Mouse (Mus musculus) olfactory bulb, adult 2 months (tissue): ENCODE measurements at regions not wholly inside any gene's neighbourhood (a gene's known extent, or its start where the extent isn't known, plus 50 kb on each side); places are given as distances from the start of the nearest gene placed in this dataset.

Experiments used
- CTCF ChIP-seq: fragments of 200-500 bp; IDR thresholded peaks from 2 replicates; pipeline ENCODE4 v1.5.1; 2012; ENCODE audit warnings: low read depth, mild to moderate bottlenecking, low read length, moderate library complexity; ENCODE audit not compliant: insufficient read depth
- POLR2A ChIP-seq: fragments of 200-500 bp; IDR thresholded peaks from 2 replicates; pipeline ENCODE4 v1.6.1; 2012; ENCODE audit warnings: mild to moderate bottlenecking, low read depth, low read length, moderate library complexity; ENCODE audit not compliant: insufficient read depth

DNA sequence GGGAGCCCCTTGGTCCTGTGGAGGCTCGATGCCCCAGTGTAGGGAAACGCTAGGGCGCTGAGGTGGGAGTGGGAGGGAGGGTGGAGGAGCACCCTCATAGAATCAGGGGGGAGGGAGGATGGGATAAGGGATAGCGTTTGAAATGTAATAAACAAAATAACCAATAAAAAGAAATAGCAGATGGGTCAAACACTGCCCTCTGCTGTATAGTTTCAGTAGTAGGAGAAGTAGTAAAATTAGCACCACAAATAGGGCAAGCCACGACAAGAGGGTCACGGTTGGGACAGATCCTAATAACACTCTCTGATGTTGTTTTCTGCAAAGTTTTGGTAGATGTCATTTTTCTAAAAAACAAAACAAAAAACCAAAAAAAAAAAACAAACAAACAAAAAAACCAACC, 131.3 kb upstream of the Atp5g3 start:
- TF ChIP-seq POLR2A (no peak), CTCF (no peak)
